Mouse (Mus musculus): ENCODE results near the gene Hspa4. TPM values are rescaled to one million over a fixed set of nuclear protein-coding genes. Genes with fewer than 3 reads are reported as not detected.
"Not testable (repeated sequence)": the region's sequence is repeated elsewhere in the genome, so short reads cannot be mapped to it uniquely, and the experiment has no call there.

The Hspa4 gene
- polyA plus RNA-seq, 1 experiment from 2014 or later = 43.2 TPM

- Histone ChIP-seq H3K4me3 (peak overlapping the region; percentile 95), H3K4me1 (peaks cover 35% of the 10 kb centered on the region), H3K27me3 (replicated peaks) (no peaks in the 10 kb centered on the region), H3K4me2 (peak overlapping the region; percentile 84), H3K36me3 (replicated peaks) (no peaks in the 10 kb centered on the region), H3K9me3 (no peaks in the 10 kb centered on the region), H3K9ac (peak overlapping the region; percentile 49), H3K27ac (peak overlapping the region; percentile 95)
- WGBS = 53% methylated on average over 9 of the region's 9 CpGs
- ATAC-seq (replicated peaks) = no peak
Observed at GRCm38 (mm10) chr11:53301167-53301515, 884 bp upstream of the Hspa4 start.

- H3K27ac ChIP-seq = peak overlapping the region; percentile 95
- peak overlapping the region; percentile 95 for H3K4me3 ChIP-seq
- ATAC-seq (replicated peaks) = peak; percentile 85
- H3K4me1 ChIP-seq = peaks cover 40% of the 10 kb centered on the region
- no peaks in the 10 kb centered on the region for H3K27me3 ChIP-seq (replicated peaks)
- H3K9ac ChIP-seq = peak overlapping the region; percentile 93
- H3K9me3 ChIP-seq = no peaks in the 10 kb centered on the region
- peak overlapping the region; percentile 84 for H3K4me2 ChIP-seq
- no peaks in the 10 kb centered on the region for H3K36me3 ChIP-seq (replicated peaks)
- WGBS = under 1% methylated on average over 80 of the region's 80 CpGs
Observed at GRCm38 (mm10) chr11:53299551-53300329, 517 bp downstream of the Hspa4 start.

GRCm38 (mm10) chr11:53297947-53298860 lies 2.1 kb downstream of the Hspa4 start:
- ATAC-seq (replicated peaks) = no peak
- WGBS = 90% methylated on average over 7 of the region's 7 CpGs
- Histone ChIP-seq H3K36me3 (replicated peaks) (no peaks in the 10 kb centered on the region), H3K9me3 (no peaks in the 10 kb centered on the region), H3K4me3 (peak overlapping the region; percentile 95), H3K27ac (no peak overlapping the region), H3K4me1 (peaks cover 40% of the 10 kb centered on the region), H3K27me3 (replicated peaks) (no peaks in the 10 kb centered on the region), H3K9ac (0 out of 2 replicates have a peak overlapping the region, but pooled peaks have one; percentile 34), H3K4me2 (peak overlapping the region; percentile 84)

- no peak overlapping the region for H3K4me2 ChIP-seq
- ATAC-seq (replicated peaks) = no peak
- WGBS = 77% methylated on average over 4 of the region's 4 CpGs
- no peaks in the 10 kb centered on the region; the same call in 1 of the 2 replicates for H3K36me3 ChIP-seq (replicated peaks)
- no peaks in the 10 kb centered on the region for H3K27me3 ChIP-seq (replicated peaks)
- H3K9me3 ChIP-seq = no peaks in the 10 kb centered on the region
- H3K4me1 ChIP-seq = peaks cover 40% of the 10 kb centered on the region
- H3K27ac ChIP-seq = no peak overlapping the region
- H3K9ac ChIP-seq = no peak overlapping the region
- H3K4me3 ChIP-seq = no peak overlapping the region
Observed at GRCm38 (mm10) chr11:53296880-53297279, 3.4 kb downstream of the Hspa4 start.

GRCm38 (mm10) chr11:53294441-53294840 lies 5.8 kb downstream of the Hspa4 start:
- H3K9me3 ChIP-seq = no peaks in the 10 kb centered on the region
- H3K4me3 ChIP-seq = no peak overlapping the region
- no peaks in the 10 kb centered on the region for H3K27me3 ChIP-seq (replicated peaks)
- H3K27ac ChIP-seq = no peak overlapping the region
- no peak overlapping the region for H3K9ac ChIP-seq
- no peak for ATAC-seq (replicated peaks)
- WGBS = 82% methylated on average over 5 of the region's 5 CpGs
- peaks cover 29% of the 10 kb centered on the region for H3K4me1 ChIP-seq
- H3K36me3 ChIP-seq (replicated peaks) = peaks cover 4% of the 10 kb centered on the region; the same call in 1 of the 2 replicates
- no peak overlapping the region for H3K4me2 ChIP-seq

- no peak for ATAC-seq (replicated peaks)
- Histone ChIP-seq H3K27ac (no peak overlapping the region), H3K4me3 (no peak overlapping the region), H3K27me3 (replicated peaks) (no peaks in the 10 kb centered on the region), H3K9me3 (no peaks in the 10 kb centered on the region), H3K9ac (no peak overlapping the region), H3K36me3 (replicated peaks) (peaks cover 34% of the 10 kb centered on the region), H3K4me2 (no peak overlapping the region), H3K4me1 (0 out of 2 replicates have a peak, but pooled peaks cover 5% of the 10 kb centered on the region)
- WGBS = 94% methylated on average over 11 of the region's 11 CpGs
Observed at GRCm38 (mm10) chr11:53290871-53291270, 9.4 kb downstream of the Hspa4 start.

GRCm38 (mm10) chr11:53290187-53290586 lies 10.1 kb downstream of the Hspa4 start:
- H3K27me3 ChIP-seq (replicated peaks); H3K4me1 ChIP-seq; H3K27ac ChIP-seq; ATAC-seq (replicated peaks); H3K4me2 ChIP-seq; H3K9ac ChIP-seq; H3K9me3 ChIP-seq; H3K4me3 ChIP-seq: not testable (repeated sequence)
- H3K36me3 ChIP-seq (replicated peaks) = peaks cover 39% of the 10 kb centered on the region
- 88% methylated on average over 2 of the region's 2 CpGs for WGBS

- H3K9ac ChIP-seq = no peak overlapping the region
- H3K4me2 ChIP-seq = no peak overlapping the region
- H3K9me3 ChIP-seq = no peaks in the 10 kb centered on the region
- no peaks in the 10 kb centered on the region for H3K27me3 ChIP-seq (replicated peaks)
- H3K4me1 ChIP-seq = no peaks in the 10 kb centered on the region
- H3K36me3 ChIP-seq (replicated peaks) = peaks cover 64% of the 10 kb centered on the region
- H3K27ac ChIP-seq = no peak overlapping the region
- H3K4me3 ChIP-seq = no peak overlapping the region
- 89% methylated on average over 6 of the region's 6 CpGs for whole genome bisulfite sequencing
- ATAC-seq (replicated peaks) = no peak
Observed at GRCm38 (mm10) chr11:53285885-53286284, 14.4 kb downstream of the Hspa4 start.

GRCm38 (mm10) chr11:53278411-53278810 lies 21.8 kb downstream of the Hspa4 start:
- 93% methylated on average over 4 of the region's 4 CpGs for WGBS
- no peak overlapping the region for H3K9ac ChIP-seq
- H3K9me3 ChIP-seq = no peaks in the 10 kb centered on the region
- no peak overlapping the region for H3K27ac ChIP-seq
- H3K4me3 ChIP-seq = no peak overlapping the region
- H3K4me2 ChIP-seq = no peak overlapping the region
- peaks cover 17% of the 10 kb centered on the region; the same call in 1 of the 2 replicates for H3K36me3 ChIP-seq (replicated peaks)
- H3K27me3 ChIP-seq (replicated peaks) = no peaks in the 10 kb centered on the region
- no peaks in the 10 kb centered on the region for H3K4me1 ChIP-seq
- no peak for ATAC-seq (replicated peaks)

- WGBS = 96% methylated on average over 3 of the region's 3 CpGs
Observed at GRCm38 (mm10) chr11:53275358-53275757, 24.9 kb downstream of the Hspa4 start.

GRCm38 (mm10) chr11:53273313-53273712 lies 26.9 kb downstream of the Hspa4 start:
- H3K4me3 ChIP-seq = no peak overlapping the region
- no peak overlapping the region for H3K27ac ChIP-seq
- no peak for ATAC-seq (replicated peaks)
- no peaks in the 10 kb centered on the region for H3K9me3 ChIP-seq
- H3K4me1 ChIP-seq = no peaks in the 10 kb centered on the region
- peaks cover 47% of the 10 kb centered on the region for H3K36me3 ChIP-seq (replicated peaks)
- no peaks in the 10 kb centered on the region for H3K27me3 ChIP-seq (replicated peaks)
- H3K9ac ChIP-seq = no peak overlapping the region
- H3K4me2 ChIP-seq = no peak overlapping the region
- 90% methylated on average over 5 of the region's 5 CpGs for WGBS

More at GRCm38 (mm10) chr11:53275358-53275757, 24.9 kb downstream of the Hspa4 start:
- H3K4me2 ChIP-seq = no peak overlapping the region
- H3K9me3 ChIP-seq = no peaks in the 10 kb centered on the region
- peaks cover 29% of the 10 kb centered on the region for H3K36me3 ChIP-seq (replicated peaks)
- H3K4me1 ChIP-seq = no peaks in the 10 kb centered on the region
- no peak overlapping the region for H3K27ac ChIP-seq
- no peak overlapping the region for H3K4me3 ChIP-seq
- H3K27me3 ChIP-seq (replicated peaks) = no peaks in the 10 kb centered on the region
- ATAC-seq (replicated peaks) = no peak
- H3K9ac ChIP-seq = no peak overlapping the region

- Histone ChIP-seq H3K27me3 (replicated peaks) (no peaks in the 10 kb centered on the region), H3K36me3 (replicated peaks) (peaks cover 76% of the 10 kb centered on the region), H3K4me1 (no peaks in the 10 kb centered on the region), H3K4me2 (no peak overlapping the region), H3K9me3 (no peaks in the 10 kb centered on the region), H3K4me3 (no peak overlapping the region), H3K27ac (no peak overlapping the region), H3K9ac (no peak overlapping the region)
- WGBS = 89% methylated on average over 6 of the region's 6 CpGs
- ATAC-seq (replicated peaks) = no peak
Observed at GRCm38 (mm10) chr11:53269596-53269995, 30.7 kb downstream of the Hspa4 start.

All from midbrain, embryonic 15.5 days (tissue).